Mouse (Mus musculus) kidney, postnatal 36 days (tissue): Measurements from ENCODE around the gene Klk1.

Source experiments
- DNase-seq, 2 experiments: peaks; one replicate each; pipeline ENCODE4 v3.0.0; 2021 to 2022; ENCODE audit warnings: mixed read lengths in 2 of 2

The Klk1 gene

DNA sequence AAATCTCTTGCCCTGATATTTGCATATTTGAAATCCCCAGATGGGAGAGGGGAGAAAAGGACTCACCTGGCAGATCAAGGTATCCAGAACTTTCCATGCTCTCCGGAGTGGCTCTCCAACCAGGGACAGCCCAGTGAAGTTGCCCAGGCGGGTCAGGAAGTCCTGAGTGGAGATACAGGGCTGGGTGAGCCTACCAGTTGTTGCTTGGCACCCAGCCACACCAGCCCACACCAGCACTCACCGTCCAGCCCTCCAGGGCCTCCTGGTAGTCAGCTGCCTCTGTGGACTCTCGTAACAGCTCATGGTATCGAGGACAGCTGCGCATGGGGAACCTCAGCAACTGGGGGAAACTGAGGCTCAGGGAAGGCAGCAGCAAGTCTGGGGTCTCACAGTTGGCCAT, 29.8 kb downstream of the Klk1 start:
- no peak for DNase-seq

DNA sequence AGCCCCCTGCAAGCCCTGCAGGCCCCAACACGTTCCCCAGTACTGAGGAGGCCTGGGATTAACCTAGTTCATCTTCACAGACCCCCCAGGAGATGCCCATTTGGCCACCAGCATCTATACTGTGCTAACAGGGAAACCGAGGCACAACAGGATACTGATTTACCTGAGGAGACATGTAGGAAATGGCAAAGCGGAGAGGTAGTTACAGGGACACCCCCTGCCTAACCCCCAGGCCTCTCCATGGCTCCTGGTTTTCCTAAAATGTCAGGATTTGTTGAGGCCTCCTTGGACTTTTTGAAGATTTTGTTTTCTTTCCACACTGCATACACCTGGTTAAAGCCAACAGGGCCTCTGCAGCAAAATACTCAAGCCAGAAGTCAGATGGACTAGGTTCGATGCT, 32.1 kb downstream of the Klk1 start, which contains the start of gene Acp4:
TSS of gene Acp4 (minus strand) at position 101 of the 400 bp plus-strand sequence.
- DNase-seq = no peak

DNA sequence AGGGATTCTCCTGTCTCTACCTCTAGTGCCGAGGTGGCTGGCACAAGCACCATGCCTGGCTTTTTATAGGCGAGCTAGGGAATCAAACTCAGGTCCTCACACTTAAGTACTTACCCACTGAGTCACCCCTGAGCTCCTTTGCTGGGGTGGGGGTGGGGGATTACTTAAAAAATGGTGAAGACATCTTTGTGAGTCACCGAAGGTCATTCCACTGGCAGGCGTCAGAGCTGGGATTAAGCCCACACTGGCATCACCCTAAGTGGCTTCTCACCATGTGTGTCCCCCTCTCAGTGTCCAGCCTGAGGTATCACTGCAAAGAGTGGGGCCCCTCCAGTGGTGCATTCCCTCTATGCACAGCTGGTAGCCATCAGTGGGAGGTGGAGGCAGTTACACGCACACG, 35.2 kb downstream of the Klk1 start:
- DNase-seq = no peak

DNA sequence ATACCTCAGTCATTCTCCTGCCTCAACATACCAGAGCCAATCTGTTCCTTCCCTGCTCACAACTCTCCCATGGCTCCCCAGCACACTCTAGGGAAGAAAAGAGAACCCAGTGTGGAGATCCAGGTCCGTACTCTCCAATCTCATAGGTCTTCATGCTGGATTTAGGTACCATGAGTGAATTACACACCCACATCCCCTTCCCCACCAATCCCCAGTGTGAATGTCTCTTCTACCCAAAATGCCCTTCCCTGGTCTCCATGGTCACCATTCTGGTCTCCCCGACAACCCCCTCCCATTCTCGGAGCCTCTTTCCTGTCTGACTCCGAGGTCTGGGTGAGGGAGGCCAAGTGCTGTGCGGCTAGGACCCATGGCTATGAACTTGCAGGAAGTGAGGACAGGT, 36.0 kb downstream of the Klk1 start, which contains the start of gene Gm15517:
TSS of gene Gm15517 (plus strand) at position 301 of the 400 bp plus-strand sequence.
- DNase-seq = no peak

GRCm38 (mm10) chr7:44262791-44263643, 37.9 kb downstream of the Klk1 start:
- peak; percentile 92 to 97 for DNase-seq

DNA sequence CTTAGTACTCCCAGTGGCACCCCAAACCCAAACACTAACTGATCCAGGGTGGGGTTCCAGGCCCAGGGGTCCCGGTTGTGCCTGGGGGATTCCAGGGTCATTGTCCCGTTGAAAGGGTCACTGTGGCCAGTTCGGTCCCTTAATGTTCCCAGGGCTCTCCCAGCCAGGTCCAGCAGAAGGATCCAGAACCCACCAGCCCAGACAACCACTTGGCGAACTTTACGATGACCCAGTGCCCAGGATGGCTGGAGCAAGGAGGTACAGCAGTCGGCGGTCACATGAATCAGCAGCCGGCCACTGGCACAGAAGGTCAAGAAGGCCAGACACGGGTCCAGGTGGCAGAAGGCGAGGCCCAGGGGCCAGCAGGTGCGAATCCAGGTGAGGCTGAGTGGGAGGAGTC, 43.0 kb downstream of the Klk1 start:
- no peak for DNase-seq

DNA sequence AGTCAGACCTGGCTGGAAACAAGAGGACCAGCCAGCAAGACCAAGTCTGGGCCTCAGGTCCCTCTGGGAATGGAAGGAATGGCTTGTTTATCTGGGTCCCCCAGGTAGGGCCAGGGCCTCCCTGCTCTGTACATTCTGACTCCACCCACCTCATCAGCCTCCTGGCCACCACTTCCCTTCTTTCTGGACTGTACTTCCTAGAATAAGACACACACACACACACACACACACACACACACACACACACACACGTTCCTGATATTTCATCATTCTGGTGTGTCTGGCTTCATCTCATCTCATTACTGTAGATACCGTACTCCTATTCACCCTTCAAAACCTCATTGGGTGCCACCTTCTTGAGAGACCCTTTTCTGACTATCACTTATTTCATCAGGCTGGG, 44.2 kb downstream of the Klk1 start:
- DNase-seq = no peak

DNA sequence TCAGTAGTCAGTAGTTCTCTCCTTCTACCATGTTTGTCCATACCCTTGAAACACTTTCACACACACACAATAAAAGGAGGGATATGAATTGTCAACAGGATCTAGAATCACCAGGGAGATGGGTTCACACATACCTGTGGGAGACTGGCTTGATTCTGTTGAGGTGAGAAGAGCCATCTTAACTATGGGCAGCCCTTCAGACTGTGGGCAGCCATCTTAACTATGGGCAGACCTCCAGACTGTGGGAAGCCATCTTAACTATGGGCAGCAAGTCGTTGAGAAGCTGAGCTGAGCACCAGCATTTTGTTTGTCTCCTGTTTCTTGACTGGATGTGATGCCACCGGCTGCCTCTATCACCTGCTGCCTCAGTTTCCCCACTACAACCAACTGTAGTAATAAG, 46.1 kb downstream of the Klk1 start:
- no peak for DNase-seq

- DNase-seq = no peak
These were observed 47.4 kb downstream of the Klk1 start for GRCm38 (mm10) chr7:44272546-44272945.

GRCm38 (mm10) chr7:44273446-44273845, 48.3 kb downstream of the Klk1 start:
- DNase-seq = no peak

DNA sequence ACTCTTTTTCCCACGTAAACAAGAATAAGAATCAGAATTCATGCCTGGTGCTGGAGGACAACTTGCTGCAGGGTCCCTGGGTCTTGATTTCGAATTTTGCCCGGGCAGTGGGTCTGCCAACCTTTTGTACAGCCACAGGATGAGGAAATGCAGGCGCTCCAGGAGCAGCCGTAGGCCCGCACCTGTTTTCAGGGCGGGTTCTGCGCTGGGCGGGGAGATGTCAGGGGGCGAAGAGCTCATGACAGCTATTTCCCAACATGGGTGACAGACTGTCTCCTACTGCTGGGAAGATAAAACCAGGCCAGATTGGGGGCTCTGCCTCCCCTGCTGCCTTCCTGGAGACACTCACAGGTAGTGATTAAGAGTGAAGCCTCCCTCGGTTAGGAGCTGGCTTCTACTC, 48.9 kb downstream of the Klk1 start:
- no peak for DNase-seq

- no peak for DNase-seq
These were observed 50.4 kb downstream of the Klk1 start for GRCm38 (mm10) chr7:44275546-44275945.

- DNase-seq = no peak
These were observed 51.5 kb downstream of the Klk1 start for GRCm38 (mm10) chr7:44276461-44277249.

- DNase-seq = peak in 1 of 2 experiments; percentile 46
These were observed 52.1 kb downstream of the Klk1 start for GRCm38 (mm10) chr7:44277250-44277622.
